Mouse (Mus musculus) thymus, postnatal 10 days (tissue): ENCODE measurements around the gene Gucy2f.
"Not testable (repeated sequence)": the region's sequence is repeated elsewhere in the genome, so short reads cannot be mapped to it uniquely, and the experiment has no call there.

ENCODE experiments used
- DNase-seq, 2 experiments: peaks; one replicate each; pipeline ENCODE4 v3.0.0; 2021; ENCODE audit warnings: low spot score in 2 of 2

The Gucy2f gene

DNA sequence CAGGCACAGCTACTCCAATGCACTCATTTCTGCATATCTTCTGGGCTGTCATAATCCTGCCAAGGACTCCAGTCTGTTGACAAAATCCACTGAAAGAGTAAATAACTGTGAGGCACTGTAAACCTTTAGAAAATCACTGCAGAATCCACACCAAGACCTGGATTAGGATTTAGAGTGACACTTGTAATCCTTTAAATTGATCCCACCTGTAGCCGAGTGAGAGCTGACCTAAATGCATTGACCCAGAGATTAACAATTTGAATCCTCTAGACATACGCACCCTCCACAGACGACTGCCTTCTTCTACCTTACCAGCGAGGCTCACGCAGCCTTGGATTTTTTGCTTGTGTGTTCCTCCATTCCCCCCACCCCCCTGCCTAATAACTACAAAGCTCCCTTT, at the start of gene Gucy2f:
Gene Gucy2f (minus strand): TSS at position 101 of the 400 bp plus-strand sequence.
- no peak for DNase-seq

DNA sequence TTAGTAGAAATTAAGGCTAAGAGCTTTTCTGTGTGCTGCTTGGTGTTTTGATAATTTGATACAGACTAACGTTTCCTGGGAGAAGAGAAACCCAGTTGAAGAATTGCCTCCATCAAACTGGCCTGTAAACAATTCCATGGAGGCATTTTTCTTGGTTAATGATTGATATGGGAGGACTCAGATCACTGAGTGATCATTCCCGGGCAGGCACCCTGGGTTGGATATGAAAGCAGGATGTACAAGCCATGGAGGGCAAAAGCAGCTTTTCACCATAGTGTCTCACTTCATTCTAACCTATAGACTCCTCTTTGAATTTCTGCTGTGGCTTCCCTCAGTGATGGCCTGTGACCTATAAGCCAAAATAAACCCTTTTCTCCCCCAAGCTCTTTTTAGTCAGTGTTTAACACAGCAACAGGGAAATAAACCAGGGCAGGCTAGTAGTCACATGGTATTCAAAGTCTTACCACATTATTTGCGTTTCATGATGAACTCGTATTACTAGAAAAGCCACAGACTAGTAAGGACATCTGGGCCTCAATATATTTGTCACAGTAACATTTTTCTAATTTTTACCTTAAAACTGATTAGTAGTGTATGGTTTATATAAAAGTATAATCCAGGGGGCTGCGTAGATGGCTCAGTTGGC, 49.1 kb upstream of the Gucy2f start:
- no peak for DNase-seq

DNA sequence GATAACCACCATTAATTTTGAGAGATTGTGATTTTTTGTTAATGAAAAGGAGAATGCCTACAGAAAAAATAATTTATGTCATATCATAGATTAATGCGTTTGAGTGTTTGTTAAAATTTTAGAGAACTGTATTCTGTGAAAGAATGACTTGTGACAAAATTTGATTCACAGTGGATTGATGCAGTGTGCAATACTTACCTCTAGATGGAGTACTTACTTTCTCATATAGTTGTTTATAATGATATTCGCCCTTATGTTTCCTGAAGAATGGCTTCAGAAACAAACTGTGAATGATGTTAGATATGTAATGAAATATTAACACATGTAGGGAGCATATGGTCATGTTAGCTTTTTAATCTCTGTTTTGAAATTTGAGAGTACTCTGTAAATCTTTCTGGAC, 40.4 kb upstream of the Gucy2f start:
- DNase-seq: no peak

DNA sequence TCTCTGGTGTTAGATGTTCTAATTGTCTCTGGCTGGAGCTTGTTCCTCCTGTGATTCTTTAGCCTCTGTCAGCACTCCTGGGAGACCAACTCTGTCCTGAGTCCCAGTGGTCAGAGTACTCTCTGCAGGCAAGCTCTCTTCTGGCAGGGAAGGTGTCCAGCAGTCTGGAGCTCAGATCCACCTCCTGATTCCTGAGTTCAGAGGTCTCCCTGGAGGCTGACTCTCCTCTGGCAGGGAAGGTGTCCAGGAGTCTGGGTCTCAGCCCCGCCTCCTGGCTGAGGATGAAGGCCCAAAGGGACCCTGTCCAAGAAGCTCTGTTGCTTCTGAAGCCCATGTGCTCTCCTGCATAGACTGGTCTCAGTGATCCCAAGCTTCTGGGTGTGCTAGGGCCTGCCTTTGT, 39.4 kb upstream of the Gucy2f start:
- not testable (repeated sequence) for DNase-seq

DNA sequence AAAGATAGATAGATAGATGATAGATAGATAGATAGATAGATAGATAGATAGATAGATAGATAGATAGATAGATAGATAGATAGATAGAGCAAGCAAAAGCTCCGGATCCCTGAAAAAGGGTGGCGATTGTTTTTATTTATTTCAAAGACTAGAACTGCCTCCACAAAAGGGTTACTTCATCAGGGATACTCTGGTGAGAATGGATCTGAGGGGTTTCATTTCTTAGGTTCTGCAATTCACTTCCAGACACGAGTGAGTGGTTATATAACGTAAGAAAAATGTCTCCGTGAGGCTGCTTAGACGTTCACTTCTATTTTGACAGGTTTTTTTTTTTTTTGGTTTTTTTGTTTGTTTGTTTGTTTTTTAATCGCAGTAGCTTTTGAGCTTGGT, 32.0 kb upstream of the Gucy2f start:
- no peak for DNase-seq

DNA sequence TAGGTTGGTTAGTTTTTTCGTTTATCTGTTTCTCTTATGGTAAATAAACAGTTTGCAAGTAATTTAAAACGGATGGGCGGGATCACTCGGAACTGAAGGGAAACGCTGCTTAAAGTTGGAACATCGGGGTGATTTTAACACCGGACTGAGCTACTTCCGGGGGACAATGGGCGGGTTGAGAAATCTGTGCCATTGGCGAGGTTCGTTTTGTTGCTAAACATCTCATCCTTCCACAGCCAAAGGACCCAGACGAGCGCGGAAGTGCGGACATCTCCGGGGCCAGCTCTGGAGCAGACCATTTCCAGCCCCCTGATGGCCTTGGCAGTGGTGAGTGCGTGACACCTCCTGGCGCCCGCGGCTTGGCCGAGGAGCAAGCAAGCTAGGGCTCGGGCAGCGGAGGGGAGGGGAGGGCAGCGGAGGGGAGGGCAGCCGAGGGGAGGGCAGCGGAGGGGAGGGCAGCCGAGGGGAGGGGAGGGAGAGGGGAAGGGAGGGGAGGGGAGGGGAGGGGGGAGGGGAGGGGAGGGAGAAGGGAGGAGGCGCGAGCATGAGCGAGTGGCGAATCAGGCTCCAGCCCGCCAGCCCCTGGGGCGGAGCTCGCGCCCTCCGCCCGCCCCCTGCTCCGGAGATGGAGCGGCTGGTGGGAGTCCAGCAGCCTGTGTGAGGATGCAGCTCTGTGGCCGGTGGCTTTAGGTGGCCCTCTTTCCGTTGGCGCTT, 31.5 kb upstream of the Gucy2f start:
- peak; percentile 31 to 46 for DNase-seq

DNA sequence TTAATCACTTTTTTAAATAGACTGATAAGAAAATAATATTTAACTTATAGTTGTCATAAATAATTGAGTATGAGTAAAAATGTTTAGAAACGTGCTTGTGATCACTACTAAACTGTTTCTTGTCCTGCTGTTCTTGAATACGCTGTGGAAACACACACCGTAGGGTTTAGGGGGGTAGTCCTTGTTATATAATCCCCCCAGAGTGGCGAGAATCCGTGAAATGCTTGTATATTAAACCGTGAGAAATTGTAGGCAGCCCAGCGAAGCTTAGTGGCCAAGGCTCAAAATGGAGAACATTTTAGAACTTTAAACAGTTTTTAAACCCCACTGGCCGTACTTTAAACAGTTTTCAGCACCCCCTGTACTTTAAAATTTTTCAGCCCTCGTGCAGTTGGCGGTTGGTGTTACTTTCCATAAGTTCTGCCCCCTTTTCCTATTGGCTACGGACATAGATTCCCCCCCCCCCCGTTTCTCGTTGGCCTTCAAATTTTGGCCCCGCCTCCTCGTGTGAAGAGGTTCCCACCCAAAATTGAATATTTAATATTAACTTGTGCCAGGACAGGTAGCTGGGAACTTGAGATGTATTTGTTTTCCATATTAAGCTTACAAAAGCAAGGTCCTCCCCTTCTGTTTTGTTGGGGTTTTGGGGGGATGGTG, 30.8 kb upstream of the Gucy2f start:
- peak in 1 of 2 experiments; percentile 7 for DNase-seq

DNA sequence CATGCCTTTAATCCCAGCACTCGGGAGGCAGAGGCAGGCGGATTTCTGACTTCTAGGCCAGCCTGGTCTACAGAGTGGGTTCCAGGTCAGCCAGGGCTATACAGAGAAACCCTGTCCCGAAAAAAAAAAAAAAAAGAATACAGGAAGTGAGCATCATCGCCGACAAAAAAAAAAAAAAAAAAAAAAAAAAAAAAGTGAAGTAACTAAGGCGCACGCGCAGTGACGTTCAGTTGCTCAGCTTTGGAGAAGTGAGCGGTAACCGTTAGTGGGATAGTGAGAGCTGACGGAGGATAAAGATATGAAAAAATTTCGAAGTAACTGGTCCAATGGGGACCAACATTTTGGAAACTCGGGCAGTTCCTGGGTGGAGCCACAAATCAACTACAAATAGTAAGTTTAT, 29.8 kb upstream of the Gucy2f start, which contains the start of gene Nxt2:
Gene Nxt2 (plus strand): TSS at position 229 of the 400 bp plus-strand sequence.
- DNase-seq: no peak

DNA sequence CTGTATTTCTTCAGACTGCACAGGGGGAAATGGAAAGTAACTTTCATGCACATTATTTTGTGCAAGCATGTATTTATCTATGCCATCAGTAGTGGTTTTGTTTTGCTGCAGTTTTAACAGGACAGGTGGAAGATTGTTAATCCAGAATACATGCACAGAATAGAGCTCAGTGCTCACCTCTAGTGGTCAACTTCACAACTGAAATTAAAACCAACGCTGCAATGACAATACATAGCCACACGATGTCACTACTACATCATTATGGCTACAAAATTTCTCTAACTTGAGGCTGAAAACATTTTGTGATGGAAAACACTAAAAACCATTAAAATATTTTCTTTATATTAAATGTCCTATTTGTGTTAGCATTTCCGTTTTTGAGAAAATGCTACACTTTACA, 3.6 kb upstream of the Gucy2f start:
- peak in 1 of 2 experiments; percentile 25 for DNase-seq

DNA sequence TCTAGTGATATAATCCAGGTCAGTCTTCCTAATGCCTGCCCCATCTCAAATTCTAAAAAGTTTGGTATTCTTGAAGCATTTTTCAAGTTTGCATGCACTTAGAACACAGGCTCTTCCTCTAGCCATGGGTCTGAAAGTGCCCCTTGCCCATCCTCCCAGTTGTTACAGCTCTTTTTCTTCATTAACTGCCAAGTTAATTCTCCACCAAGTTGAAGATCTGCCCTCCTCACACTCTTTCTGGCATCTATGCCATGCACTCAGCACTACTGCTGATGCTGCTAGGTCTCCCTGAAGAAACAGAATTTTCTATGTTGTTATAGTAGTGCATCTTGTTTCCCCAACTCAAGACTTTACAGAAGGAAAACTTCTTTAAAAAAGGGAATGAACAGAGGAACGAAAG, 1.2 kb downstream of the Gucy2f start:
- no peak for DNase-seq

DNA sequence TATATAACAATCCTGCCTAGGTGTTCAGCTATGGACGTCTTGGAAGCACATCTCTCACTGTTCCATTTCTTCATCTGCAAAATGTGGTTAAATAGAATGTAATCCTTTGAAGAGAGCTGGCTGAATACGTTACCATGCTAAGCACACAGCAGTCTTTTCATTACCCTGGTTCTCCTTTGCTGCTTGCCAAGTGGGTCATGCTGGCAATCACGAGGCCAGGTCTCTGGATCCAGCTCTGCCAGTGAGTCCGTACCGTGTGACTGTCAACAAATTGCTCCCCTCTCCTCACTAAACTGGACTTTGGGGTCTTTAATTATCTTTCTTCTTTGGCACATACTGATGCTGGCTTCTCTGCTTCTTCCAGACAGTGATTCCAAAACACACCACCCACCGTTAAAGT, 2.3 kb downstream of the Gucy2f start:
- DNase-seq: no peak

DNA sequence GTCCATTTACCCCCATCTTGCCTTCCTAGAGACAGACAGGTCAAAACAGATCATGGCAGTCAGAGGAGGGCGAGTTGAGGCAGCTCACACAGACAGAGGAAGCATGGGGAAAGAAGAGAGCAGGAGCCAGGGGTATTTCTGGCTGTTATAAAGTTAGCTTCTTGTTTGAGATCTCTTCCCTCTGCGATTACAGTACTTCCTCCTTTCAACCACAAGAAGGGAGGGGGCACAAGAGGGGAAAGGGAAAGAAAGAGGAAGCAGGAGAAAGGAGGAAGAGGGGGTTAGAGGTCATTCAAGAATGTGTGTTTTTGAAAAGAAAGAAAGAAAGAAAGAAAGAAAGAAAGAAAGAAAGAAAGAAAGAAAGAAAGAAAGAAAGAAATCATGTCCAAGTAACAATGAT, 6.4 kb downstream of the Gucy2f start:
- no peak for DNase-seq

DNA sequence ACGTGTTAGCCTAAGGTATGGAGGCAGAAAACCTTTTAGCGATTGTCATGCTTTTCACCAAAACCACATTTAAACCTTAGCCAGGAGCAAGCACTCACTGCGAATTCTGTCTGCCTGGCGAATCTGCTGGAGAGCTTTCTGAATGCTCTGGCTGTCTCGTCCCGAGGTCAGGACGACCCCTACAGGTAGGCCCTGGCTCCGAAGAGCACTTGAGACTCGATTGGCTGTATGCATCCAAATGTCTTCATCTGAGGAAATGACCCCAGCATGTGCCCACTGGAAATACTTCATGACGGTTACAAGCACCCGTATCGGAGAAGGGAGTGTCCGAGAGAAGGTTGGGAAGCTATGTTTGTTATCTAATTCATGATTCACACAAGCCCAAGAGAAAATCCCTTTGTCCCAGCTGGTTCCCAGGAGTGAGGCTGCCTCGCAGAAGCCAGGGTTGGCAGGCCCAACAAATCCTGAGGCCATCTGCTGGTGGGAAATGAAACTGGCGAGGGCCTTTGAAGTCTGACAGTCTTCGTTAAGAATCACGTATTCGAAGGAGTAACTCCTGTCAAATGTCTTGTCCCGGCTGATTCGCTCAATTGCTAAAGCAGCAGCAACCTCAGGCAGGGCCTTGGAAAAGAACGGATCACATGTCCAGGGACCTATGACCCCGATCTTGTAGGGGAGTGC, 7.6 kb downstream of the Gucy2f start:
- peak in 1 of 2 experiments; percentile 2 for DNase-seq

DNA sequence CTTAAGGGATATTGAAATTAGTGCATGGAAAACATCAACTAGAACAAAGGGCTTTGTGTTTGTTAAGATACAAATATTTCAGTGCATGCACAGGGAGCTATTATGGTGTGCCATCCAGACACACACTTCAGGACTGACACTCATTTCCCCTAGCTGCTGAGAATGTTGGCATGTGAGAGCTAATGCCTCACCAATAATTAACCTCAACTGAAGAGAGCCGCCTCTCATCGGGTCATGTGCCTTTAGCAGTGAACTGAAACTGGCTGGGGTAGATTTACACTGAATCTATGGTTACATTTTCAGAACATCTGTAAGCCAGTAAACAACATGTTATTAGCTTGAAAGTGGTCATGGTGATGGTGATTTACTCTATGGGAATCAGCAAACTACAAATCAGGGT, 14.7 kb downstream of the Gucy2f start:
- DNase-seq: no peak

DNA sequence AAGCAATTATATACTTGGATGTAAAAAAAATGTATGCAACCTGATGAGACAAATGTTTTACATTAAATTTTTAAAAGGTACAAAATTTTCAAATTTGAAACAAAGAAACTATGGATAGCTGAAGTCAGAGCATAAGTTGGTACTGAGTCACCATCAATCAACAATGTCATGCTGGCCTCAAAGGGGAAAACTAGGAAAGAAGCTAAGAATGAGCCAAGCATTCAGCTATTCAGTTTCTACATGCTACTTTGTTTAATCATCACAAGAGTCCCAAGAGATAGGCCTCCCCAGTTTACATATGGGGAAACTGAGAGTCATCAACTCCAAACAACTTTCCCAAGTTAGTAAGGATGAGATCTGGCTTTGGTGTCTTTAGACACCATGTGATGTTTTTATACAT, 19.8 kb downstream of the Gucy2f start:
- DNase-seq: no peak

DNA sequence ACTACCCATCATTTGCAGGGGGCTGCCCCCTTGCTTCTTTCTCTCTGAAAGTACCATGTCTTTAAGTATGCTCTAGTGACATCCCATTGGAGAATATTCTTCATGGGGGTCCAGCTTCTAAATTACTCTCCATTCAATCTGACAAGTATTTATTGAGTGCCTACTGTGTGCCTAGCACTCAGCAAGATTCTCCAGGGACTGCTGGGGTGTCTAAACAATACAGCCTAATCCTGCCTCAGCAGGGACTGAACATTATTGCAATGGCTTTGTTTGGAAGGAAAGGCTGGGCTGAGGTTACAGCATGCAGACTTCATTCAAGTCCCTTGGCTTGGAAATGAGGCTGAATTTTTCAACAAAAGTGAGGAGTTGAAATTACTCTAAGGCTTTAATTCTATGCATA, 81.0 kb downstream of the Gucy2f start:
- no peak for DNase-seq

DNA sequence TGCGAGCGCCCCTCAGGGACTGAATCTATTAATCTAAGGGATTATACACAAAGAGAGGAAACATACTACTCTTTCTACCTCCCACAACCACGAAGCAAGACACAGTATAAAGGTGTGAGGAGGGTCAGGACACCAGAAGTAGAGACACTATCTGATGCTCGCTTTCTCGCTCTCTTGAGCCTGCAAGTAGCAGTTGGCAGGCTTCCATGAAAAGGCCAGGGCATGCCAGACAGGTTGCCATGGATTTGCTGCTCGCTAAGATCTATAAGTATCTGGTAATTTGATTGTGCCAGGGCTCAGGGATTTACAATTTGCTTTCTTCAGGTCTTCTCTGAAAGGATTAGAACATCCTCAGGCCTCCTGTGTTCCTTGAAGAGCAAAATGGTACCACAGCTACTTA, 85.5 kb downstream of the Gucy2f start:
- no peak for DNase-seq

DNA sequence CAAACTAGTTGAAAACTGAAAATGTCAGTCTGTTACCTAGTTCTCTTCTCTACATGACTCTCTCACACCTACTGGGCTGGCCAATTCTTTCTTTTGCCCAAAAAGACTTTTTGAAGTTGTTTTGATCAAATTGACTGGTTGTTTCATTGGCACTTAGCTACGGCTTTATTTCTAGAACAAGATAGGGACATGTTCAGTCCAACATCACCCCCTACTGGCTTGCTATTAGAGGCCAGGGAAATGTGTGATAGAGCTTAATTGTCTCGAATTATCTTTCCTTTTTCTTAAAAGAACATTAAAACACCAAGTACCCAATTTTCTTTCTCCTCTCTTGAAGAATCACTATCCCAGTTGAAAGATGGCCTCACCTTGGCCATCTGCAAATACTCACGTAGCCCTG, 99.8 kb downstream of the Gucy2f start:
- DNase-seq: no peak

DNA sequence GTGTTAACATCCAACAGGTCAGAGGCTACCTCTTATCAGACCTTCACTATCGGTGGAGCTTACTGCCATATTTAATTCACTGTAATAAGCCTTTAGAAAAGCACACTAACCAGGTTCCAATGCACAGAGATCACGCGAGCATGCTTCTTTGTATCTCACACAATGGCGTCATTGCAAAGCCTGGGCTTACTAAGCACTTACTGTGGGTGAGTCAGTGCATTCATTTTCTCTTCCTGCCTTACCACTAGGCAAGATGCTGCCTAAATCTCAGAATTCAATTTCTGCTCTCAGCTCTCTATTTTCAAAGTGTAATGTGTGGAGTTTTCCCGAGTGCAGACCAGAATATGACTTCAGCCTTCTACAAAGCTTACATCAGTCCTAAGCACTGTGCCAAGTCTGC, 101.2 kb downstream of the Gucy2f start:
- no peak for DNase-seq

DNA sequence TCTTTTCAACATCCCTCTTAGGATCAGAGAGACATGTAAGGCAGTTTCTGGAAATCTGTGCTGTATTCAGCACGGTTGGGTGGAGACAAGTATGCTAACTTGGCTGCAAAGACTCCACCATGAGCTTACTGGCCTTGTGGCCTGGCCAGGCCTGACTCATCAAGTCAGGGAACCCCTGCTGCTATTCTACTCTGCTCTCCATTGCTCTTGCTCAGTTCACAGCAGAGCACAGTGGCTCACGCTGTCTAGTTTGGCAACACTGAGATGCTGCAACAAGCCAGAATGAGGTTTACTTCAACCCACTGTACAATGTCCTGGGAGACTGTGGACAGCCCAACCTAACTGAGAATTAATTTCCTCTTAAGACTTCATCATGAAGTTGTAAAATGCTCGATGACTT, 134.1 kb downstream of the Gucy2f start:
- no peak for DNase-seq
